Mouse (Mus musculus) layer of hippocampus, postnatal 10 days (tissue): Measurements from ENCODE around the gene Tmsb15l. TPM values are rescaled to one million over a fixed set of nuclear protein-coding genes. Genes with fewer than 3 reads are reported as not detected.
A peak's percentile ranks its signal among the peaks of the same experiment; 100 is the strongest.
"Not testable (repeated sequence)": the region's sequence is repeated elsewhere in the genome, so short reads cannot be mapped to it uniquely, and the experiment has no call there.

Source experiments
- DNase-seq, 2 experiments: peaks; one replicate each; pipeline ENCODE4 v3.0.0; 2021; ENCODE audit warnings: low spot score in 2 of 2
- long read RNA-seq: library from polyadenylated mRNA; stranded (forward); transcript quantifications from one replicate; pipeline ENCODE4 v2.0.0, GENCODE M21; 2023
- total RNA-seq, 2 experiments: library from RNA; stranded (reverse); gene quantifications; 2 replicates each; pipeline ENCODE4 v1.2.3; 2021

The Tmsb15l gene
- 1 to 10 TPM; 3.3 to 3.9 TPM for total RNA-seq
- long read RNA-seq, partial matches to known transcripts: 0 of 2 reads
- long read RNA-seq, other reads (novel, unspliced or antisense): 0 of 2 reads

GRCm38 (mm10) chrX:136976424-136977084 lies at the start of gene Tmsb15l, which contains the start of gene Tmsb15b1:
TSS of gene Tmsb15l (minus strand) at chrX:136976869.
TSS of gene Tmsb15b1 (minus strand) at chrX:136976874.
- peak; percentile 51 to 59 for DNase-seq

GRCm38 (mm10) chrX:137019310-137019709 lies 42.6 kb upstream of the Tmsb15l start:
- peak; percentile 58 to 62 for DNase-seq

- DNase-seq: no peak
Measured at GRCm38 (mm10) chrX:137017668-137018067, 41.0 kb upstream of the Tmsb15l start.

- peak in 1 of 2 experiments; percentile 49 for DNase-seq
Measured at GRCm38 (mm10) chrX:137015099-137015709, 38.5 kb upstream of the Tmsb15l start.

GRCm38 (mm10) chrX:136996256-136996655 lies 19.6 kb upstream of the Tmsb15l start:
- DNase-seq: no peak

- peak in 1 of 2 experiments; percentile 42 for DNase-seq
Measured at GRCm38 (mm10) chrX:136993641-136994040, 17.0 kb upstream of the Tmsb15l start.

GRCm38 (mm10) chrX:136992978-136993547 lies 16.4 kb upstream of the Tmsb15l start, which contains the start of gene Zcchc18:
TSS of gene Zcchc18 (plus strand) at chrX:136993155.
- DNase-seq: peak; percentile 72 to 82

GRCm38 (mm10) chrX:136992191-136992965 lies 15.7 kb upstream of the Tmsb15l start:
- peak in 1 of 2 experiments; percentile 17 for DNase-seq

- DNase-seq: no peak
Measured at GRCm38 (mm10) chrX:136991274-136991673, 14.6 kb upstream of the Tmsb15l start.

GRCm38 (mm10) chrX:136986039-136986438 lies 9.4 kb upstream of the Tmsb15l start:
- DNase-seq: no peak

- no peak for DNase-seq
Measured at GRCm38 (mm10) chrX:136978616-136979015, 1.9 kb upstream of the Tmsb15l start.

- not testable (repeated sequence) for DNase-seq
Measured at GRCm38 (mm10) chrX:136975397-136975796, 1.3 kb downstream of the Tmsb15l start, which contains the start of gene Tmsb15b2. TSS of gene Tmsb15b2 (minus strand) at chrX:136975497.

GRCm38 (mm10) chrX:136959688-136960087 lies 17.0 kb downstream of the Tmsb15l start:
- DNase-seq: peak in 1 of 2 experiments; percentile 41

- DNase-seq: not testable (repeated sequence)
Measured at GRCm38 (mm10) chrX:136958300-136958699, 18.4 kb downstream of the Tmsb15l start.

GRCm38 (mm10) chrX:136957583-136958279 lies 18.9 kb downstream of the Tmsb15l start:
- DNase-seq: peak; percentile 46 to 77

GRCm38 (mm10) chrX:136937985-136938384 lies 38.7 kb downstream of the Tmsb15l start:
- no peak for DNase-seq

GRCm38 (mm10) chrX:136927031-136927430 lies 49.6 kb downstream of the Tmsb15l start, which contains the start of gene H2bfm:
TSS of gene H2bfm (plus strand) at chrX:136927325.
- DNase-seq: no peak

GRCm38 (mm10) chrX:136925863-136926262 lies 50.8 kb downstream of the Tmsb15l start:
- no peak for DNase-seq
